Mouse (Mus musculus) urinary bladder, postnatal 25 days (tissue): ENCODE measurements at regions not wholly inside any gene's neighbourhood (a gene's known extent, or its start where the extent isn't known, plus 50 kb on each side); places are given as distances from the start of the nearest gene placed in this dataset.
"Not testable (repeated sequence)": the region's sequence is repeated elsewhere in the genome, so short reads cannot be mapped to it uniquely, and the experiment has no call there.

Experiments
- DNase-seq: peaks from one replicate; pipeline ENCODE4 v3.0.0; 2022; ENCODE audit warnings: low spot score

- no peak for DNase-seq
Measured at GRCm38 (mm10) chr12:77589416-77589815, 351.5 kb downstream of the Fut8 start.

GRCm38 (mm10) chr12:77594092-77594491, 356.2 kb downstream of the Fut8 start:
- DNase-seq = no peak

GRCm38 (mm10) chr12:77594657-77595056, 356.7 kb downstream of the Fut8 start:
- no peak for DNase-seq

- DNase-seq = no peak
Measured at GRCm38 (mm10) chr12:77595821-77596220, 357.9 kb downstream of the Fut8 start.

- no peak for DNase-seq
Measured at GRCm38 (mm10) chr12:77596676-77597075, 358.8 kb downstream of the Fut8 start.

- no peak for DNase-seq
Measured at GRCm38 (mm10) chr12:77597627-77598333, 359.9 kb downstream of the Fut8 start.

- no peak for DNase-seq
Measured at GRCm38 (mm10) chr12:77598334-77598715, 360.4 kb downstream of the Fut8 start.

GRCm38 (mm10) chr12:77599391-77599790, 361.5 kb downstream of the Fut8 start:
- no peak for DNase-seq

GRCm38 (mm10) chr12:77603832-77604501, 366.0 kb downstream of the Fut8 start:
- DNase-seq = no peak

- DNase-seq = no peak
Measured at GRCm38 (mm10) chr12:77617552-77617951, 379.6 kb downstream of the Fut8 start.

GRCm38 (mm10) chr12:77622243-77622642, 384.3 kb downstream of the Fut8 start:
- no peak for DNase-seq

- not testable (repeated sequence) for DNase-seq
Measured at GRCm38 (mm10) chr12:77624323-77624722, 386.4 kb downstream of the Fut8 start.

- no peak for DNase-seq
Measured at GRCm38 (mm10) chr12:77628358-77628850, 390.5 kb downstream of the Fut8 start.

- DNase-seq = no peak
Measured at GRCm38 (mm10) chr12:77633981-77634650, 396.2 kb downstream of the Fut8 start.

- DNase-seq = no peak
Measured at GRCm38 (mm10) chr12:77638266-77638665, 400.3 kb downstream of the Fut8 start.

- DNase-seq = no peak
Measured at GRCm38 (mm10) chr12:77642336-77642735, 404.4 kb downstream of the Fut8 start.

GRCm38 (mm10) chr12:77647841-77648240, 409.9 kb downstream of the Fut8 start:
- no peak for DNase-seq

GRCm38 (mm10) chr12:77654282-77654681, 416.4 kb downstream of the Fut8 start:
- no peak for DNase-seq

GRCm38 (mm10) chr12:77657060-77657459, 419.1 kb downstream of the Fut8 start:
- DNase-seq = no peak

- DNase-seq = no peak
Measured at GRCm38 (mm10) chr12:77657878-77658277, 420.0 kb downstream of the Fut8 start.

- no peak for DNase-seq
Measured at GRCm38 (mm10) chr12:77663180-77663579, 425.3 kb downstream of the Fut8 start.

- no peak for DNase-seq
Measured at GRCm38 (mm10) chr12:77663665-77664374, 425.9 kb downstream of the Fut8 start.
